Mouse (Mus musculus): ENCODE measurements around the gene Ccnl1.

Ccnl1 gene

DNA sequence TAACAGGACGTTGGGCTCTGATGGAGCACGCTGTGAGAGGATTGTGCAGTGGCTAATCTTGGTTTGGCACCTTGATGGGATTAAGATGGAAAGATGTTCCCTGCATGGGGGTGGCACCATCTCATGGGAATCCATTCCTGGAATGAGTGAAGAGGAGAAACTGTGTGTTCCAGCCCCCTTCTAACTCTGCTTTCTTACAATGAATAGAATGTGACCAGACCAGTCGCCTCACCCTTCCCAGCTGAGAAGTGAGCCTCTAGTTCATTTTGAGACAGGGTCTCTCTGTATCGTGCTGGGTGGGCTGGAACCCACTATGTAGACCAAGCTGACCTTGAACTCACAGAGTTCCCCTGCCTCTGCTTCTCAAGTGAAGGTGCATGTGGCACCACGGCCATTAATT, 31.6 kb downstream of the Ccnl1 start:
- no peak for DNase-seq (ENCODE audit: low read depth)

DNA sequence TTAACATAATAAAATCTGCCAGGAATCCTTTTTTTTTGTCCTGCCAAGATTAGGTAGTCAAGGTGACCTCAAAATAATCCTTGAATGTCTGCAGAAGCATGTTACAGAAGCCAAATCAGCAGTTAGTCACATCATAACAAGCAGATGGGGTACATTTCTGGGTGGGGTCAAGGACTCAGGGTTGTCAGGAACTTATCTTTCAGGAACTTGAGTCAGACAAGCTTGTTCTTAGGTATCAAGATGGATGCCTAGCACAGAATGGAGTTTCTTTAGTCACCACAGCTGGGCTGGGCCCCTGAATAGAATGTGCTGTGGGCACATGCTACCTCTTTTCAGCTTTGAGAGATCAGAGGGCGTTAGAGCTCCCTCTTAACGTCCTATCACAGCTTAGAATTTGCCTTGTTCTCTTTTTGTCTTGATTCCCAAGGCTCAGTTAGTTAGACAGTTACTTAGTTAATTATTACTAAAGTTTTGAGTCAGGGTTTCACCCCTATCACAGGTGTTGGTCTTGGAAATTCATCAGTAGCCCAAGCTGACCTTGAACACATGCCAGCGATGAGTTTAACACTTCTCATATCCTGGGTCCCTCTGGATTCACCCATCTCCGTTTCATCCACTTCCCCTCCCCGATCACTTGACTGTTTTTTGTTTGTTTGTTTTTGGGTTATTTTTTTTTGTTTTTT, 32.9 kb downstream of the Ccnl1 start:
- no peak for DNase-seq (ENCODE audit: low read depth)

DNA sequence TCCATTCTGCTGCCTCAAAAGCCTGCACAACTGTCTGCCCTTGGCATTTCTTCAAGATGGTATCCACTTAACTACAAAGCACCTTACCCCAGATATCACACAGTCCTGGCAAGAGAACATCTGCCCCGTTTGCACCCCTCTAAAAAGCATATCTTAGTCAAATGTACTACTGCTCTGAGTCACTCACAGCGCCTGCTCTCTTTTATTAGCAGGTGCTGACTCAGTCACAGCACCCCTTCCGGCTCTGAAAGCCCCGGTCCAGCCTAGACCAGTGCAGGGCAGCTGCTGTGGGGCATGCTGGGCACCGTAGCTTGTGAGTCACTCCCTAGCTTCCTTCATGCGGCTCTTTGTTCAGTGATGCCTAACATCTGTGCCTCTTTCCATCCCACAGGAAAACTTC, 35.6 kb downstream of the Ccnl1 start:
- DNase-seq (ENCODE audit: low read depth): no peak

DNA sequence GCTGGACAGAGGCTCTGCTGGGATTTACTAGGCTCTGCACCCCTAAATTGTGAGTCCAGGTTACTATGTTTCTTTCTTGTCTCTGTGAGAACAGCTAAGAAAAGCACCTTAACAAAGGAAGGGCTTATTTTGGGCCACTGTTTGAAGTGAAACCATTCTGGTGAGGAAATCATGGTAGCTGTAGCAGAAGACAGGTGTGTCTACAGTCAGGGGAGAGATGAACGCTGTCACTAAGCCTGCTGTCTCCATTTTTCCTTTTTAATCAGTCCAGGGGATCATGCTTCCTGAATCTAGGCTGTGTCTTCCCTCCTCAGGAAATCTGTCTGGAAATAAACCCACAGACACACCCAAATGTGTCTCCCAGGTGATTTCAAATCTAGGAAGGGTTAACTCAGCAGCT, 36.4 kb downstream of the Ccnl1 start:
- DNase-seq (ENCODE audit: low read depth): no peak

DNA sequence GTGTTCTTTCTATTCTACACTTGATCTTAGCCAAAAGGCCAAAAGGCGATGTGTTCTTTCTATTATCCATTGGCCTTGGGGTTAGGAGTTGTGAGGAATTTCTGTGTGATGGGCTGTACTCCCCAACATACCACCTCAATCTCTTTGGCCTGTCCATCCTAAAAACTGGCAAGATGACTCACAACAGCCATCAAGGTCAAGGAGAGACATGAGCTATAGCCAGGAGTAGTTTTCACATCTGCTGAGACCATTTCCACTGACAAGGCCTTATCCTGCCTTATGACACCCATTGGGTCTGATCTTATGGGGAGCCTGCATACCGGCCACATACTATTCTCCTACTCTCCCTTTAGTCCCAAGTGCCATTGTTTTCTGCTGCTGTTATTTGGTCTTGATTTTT, 39.0 kb downstream of the Ccnl1 start:
- DNase-seq (ENCODE audit: low read depth): no peak

DNA sequence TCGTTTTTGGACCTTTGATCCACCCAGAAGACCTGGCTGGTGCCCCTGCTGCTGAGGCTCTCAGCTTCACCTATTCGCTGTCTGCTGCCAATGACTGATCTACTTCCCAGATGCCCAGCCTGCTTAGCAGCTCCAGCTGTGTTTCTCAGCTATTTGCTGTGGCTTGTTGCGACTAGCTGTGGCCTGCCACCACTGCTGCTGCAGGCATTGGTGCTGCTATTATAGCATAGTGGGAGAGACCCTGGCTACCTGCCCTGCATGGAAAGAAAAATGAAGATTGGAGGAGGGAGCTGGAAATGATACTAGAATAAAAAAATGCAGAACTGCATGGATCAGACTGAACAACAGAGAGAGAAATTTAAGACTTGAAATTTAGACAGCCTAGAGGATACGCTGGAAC, 45.1 kb downstream of the Ccnl1 start:
- DNase-seq (ENCODE audit: low read depth): no peak

DNA sequence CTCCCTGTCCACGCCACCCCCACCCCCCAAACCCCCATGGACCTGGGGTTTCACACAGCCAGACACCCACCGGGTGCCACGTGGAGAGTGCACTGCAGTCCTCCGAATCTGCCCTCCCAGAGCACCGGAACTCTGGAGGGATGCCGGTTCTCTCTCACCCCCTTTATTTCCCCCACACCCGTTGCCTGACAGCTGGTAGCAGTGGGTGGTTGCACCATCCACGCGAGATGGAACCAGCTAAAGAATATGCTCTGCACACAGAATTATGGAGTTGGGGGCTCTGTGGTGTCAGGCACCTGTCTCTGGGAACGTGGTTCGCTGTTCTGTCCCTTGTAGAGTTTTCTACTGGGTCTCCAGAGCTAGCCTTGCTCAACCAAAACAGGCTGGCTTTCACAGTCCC, 45.8 kb downstream of the Ccnl1 start:
- no peak for DNase-seq (ENCODE audit: low read depth)

DNA sequence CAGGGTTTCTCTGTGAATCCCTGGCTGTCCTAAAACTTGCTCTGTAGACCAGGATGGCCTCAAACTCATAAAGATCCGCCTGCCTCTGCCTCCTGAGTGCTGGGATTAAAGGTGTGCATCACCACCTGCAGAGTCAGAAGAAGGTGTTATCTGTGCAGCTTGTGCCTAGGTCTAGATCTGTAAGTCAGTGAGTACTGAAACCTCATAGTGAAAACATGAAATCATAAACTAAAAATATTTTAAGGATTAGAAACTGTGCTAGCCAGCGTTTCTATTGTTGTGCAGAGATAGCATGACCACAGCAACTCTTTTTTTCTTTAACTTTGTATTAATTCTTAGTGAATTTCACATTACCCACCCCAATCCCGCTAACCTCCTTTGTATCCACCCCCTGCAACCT, 46.8 kb downstream of the Ccnl1 start:
- no peak for DNase-seq (ENCODE audit: low read depth)

DNA sequence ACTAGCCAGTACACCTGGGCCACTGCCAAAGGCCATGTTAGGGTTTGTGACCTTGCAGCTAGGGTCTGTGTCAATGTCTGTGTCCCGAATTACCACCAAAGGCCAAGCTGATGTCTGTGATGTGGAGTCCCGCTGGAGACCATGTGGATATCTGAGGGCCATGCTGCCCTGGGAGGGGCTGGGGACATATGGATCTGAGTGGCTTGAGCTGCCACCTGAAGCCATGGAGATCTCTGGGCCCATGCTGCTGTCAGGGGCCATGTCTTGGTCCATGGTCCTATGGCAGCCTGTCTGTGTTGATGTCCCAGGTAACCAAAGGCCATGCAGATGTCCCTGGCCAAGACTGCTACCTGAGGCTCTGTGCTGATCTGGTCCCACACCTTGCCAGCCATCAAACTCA, 48.6 kb downstream of the Ccnl1 start:
- no peak for DNase-seq (ENCODE audit: low read depth)

DNA sequence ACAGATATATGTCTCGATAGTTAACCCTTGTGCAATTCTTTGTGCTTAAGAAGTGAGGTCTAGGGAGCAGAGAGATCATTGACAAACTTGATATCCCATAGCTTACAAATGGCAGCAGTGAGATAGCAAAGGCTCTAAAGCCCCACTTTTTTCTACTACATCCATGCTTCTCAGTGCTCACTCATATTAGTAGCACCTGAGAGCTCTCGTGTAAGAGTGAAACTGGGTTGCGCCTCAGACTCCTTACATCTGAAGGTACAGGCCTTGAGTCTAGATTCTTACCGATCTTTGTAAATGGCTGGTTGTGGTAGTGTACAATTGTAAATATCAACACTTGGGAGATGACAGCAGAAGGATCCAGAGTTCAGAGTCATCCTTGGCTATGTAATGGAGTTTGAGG, 50.5 kb downstream of the Ccnl1 start:
- DNase-seq (ENCODE audit: low read depth): no peak

DNA sequence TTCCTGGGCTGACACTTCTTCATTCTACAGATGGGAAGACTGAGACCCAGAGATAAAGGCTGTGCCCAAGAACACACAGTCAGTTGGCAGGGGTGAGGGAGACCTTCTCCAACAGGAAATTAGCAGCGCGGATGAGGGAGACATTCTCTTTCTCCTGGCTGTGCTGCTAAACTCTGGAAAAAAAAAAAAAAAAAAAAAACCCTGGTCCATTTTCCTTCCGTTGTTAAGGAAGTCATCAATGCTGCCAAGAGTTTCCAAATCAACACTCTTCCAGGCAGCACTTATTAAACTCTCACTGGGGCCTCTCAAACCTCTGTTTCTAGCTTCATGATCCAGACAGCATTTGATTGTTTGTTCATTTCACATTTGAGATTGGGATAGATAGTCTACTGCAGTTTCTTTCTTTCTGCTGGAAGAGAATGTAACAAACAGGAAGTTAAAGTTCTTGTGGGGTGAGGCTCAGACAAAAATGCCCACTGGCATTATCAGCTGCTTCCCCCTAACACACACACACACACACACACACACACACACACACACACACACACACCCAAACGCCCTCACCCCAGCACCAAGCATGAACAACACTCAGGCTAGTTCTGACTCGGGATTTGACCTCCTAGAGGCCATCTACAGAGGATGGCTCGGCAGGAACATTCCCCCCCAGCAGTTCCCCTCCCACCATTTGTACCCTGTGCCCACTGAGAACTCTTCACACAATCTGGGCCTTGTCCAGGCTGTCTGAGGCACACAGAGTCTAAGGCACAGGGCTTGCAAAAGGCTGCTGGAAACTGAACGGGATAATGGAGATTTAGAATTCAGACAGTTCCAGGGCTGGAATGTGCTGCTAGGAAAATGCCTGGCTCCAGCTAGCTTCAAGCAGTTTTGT, 52.5 kb downstream of the Ccnl1 start:
- no peak for DNase-seq (ENCODE audit: low read depth)

DNA sequence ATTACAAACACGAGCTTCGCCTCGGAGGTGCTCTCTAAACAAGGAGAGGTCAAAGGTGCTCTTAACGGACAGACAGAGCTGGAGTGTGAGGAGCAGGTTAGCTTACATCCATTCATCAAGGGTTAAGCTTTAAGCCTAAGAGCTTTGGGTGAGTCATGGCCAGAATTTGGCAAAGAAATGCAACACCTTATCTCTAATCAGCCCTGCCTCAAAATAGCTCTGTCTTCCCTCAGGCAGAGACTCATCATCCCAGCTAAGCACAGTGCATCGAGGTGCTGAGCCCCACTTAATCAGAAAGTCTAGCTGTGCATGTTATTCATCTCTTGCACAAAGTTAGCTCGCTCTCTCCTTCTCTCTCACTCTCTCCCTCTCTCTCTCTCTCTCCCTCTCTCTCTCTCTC, 53.3 kb downstream of the Ccnl1 start:
- DNase-seq (ENCODE audit: low read depth): no peak

DNA sequence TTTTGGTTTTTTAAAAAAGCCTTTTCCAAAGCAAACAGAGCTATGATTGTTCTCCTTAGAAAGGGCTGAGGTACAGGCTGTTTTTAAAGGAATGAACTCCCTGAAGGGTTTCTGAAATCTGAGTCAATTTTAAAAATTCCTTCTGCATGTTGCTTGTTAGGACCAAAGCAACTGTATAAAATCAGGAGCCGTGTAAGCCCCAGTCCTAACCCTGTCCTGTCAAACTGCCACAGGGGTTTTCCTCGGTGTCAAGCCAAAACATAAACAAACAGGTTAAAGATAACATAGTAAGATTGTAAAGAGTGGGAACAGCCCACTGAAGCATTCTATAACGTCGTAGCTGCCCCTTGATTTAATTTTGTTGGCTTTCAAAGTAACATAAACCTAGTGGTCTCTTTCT, 53.9 kb downstream of the Ccnl1 start:
- no peak for DNase-seq (ENCODE audit: low read depth)

DNA sequence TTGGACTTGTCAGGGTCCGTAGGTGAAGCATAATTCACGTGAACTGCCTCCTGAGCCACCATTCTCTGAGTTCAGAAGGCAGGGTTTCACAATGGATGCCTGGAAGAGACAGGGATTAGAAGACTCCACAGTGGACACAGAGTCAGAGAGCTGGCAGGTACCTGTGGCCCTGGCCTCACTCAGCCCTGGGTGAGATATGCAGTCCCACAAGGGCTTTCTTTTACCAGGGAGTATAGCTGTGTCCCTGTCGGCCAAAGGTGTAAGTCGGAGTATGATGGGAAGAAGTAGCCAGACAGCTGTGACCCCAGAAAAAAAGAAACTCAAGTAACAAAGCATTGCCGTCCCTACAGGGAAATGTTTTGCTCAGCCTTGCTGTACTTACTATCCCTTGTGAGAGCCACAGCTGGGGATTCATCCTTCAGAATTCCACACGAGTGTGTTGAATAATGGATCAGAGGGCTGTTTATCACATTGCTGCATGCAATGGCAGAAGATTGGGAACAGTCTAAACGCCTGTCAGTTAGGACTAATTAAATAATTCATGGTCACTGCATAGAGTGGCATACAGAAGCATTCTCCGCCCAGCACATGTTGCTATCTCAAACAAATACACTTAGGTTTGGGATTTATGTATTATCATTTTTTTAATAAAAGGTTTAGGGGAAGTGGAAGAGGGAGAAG, 59.3 kb downstream of the Ccnl1 start:
- DNase-seq (ENCODE audit: low read depth): no peak

DNA sequence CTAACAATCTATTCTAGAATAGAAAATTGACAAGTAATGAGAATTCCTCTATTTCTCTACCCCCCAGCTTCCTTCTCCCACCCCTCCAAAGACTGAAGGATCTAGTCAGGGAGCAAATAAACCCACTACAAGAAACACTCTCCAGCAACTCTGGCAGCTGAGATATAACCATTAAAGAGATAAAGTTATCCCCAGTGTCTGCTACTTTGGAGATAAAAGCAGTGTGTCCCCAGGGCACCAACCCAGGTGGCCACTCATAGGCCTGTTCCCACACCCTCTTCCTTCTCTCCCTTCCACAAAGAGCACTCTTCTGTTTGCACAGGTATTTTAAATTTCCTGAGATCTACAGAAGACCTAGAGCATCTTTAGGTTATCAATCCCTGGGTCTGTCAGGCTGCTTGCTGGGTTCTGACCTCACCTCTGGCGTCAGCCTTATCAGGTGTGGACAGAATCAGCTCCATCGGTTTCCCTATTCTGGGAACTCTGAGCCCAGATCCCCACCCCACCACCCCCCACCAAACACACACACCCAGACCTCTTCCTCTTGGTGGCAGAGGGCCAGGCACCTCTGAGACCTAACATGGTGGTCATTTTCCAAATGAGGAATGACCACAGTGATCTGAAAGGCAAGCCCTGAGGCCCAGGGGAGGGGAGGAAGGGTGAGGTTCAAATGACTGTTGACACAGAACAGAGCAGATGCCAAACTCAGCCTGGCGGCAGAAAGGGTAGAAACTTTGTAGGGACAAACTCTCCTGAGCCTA, 60.6 kb downstream of the Ccnl1 start:
- DNase-seq (ENCODE audit: low read depth): no peak

All from c-Kit-positive CD71-negative TER-119-negative erythroid progenitor cells, embryonic 14.5 days (primary cell).